Mouse (Mus musculus) retina, adult 2 months (tissue): ENCODE results near the gene Ap2m1.

Experiments used
- DNase-seq: peaks from one replicate; pipeline ENCODE4 v3.0.0-alpha.2; 2012; ENCODE audit warnings: low read depth, low spot score

The Ap2m1 gene

DNA sequence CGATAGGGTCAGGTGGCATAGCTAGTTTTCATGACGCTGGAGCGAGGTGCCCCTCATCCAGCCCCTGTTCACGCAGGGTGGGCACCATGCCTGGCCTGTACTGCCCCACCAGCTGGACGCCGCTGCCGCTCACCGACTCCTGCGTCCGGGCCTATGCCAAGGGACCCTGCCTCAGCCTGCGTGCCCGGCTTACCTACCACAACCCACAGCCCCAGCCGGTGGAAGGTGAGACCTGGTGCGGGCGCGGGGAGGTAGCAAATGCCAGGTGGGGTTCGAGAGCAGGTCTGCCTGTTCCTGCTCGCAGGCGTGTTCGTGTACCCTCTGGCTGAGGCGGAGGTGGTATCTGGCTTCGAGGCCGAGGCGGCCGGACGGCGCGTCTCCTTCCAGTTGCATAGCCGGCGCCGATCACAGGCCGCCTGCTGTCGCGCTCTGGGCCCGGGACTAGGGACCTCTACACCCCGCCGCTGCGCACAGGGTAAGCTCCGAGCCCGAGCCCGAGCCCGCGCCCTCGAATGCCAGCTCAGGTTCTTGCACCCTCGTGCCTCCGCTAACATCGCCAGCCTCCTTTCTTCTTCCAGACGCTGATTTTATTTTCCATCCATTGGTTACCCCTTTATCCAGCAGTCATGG lies 55.9 kb downstream of the Ap2m1 start:
- DNase-seq: no peak
